Mouse (Mus musculus) megakaryocyte, adult 5-6 weeks (primary cell): Measurements from ENCODE around the gene Sept7. TPM values are rescaled to one million over a fixed set of nuclear protein-coding genes. Genes with fewer than 3 reads are reported as not detected.
A peak's percentile ranks its signal among the peaks of the same experiment; 100 is the strongest.
"Not testable (repeated sequence)": the region's sequence is repeated elsewhere in the genome, so short reads cannot be mapped to it uniquely, and the experiment has no call there.

Experiments used
- ATAC-seq: 2 replicates; pipeline ENCODE4 v1.8.0; 2016; ENCODE audit warnings: mild to moderate bottlenecking, inconsistent platforms; ENCODE audit not compliant: poor library complexity, severe bottlenecking
- total RNA-seq, 2 experiments: library from RNA; stranded (forward) in 1 of 2; stranded (reverse) in 1 of 2; fragments of 153-499, 151-499 nt in 1 of 2; fragments of 221-1000, 200-1000 nt in 1 of 2; gene quantifications; 2 replicates each; pipeline versions ENCODE4 v1.2.3 to v1.2.4; 2015 to 2017

Sept7 gene
- 213 and 245 TPM in 2 replicates for total RNA-seq (2015)
- 337 and 347 TPM in 2 replicates for total RNA-seq (2017)

- peak; percentile 89 for ATAC-seq
Observed at GRCm38 (mm10) chr9:25252283-25252726, at the start of gene Sept7. TSS of gene Sept7 (plus strand) at chr9:25252439.

GRCm38 (mm10) chr9:25208087-25208803 is 44.0 kb upstream of the Sept7 start:
- ATAC-seq, result no peak

DNA sequence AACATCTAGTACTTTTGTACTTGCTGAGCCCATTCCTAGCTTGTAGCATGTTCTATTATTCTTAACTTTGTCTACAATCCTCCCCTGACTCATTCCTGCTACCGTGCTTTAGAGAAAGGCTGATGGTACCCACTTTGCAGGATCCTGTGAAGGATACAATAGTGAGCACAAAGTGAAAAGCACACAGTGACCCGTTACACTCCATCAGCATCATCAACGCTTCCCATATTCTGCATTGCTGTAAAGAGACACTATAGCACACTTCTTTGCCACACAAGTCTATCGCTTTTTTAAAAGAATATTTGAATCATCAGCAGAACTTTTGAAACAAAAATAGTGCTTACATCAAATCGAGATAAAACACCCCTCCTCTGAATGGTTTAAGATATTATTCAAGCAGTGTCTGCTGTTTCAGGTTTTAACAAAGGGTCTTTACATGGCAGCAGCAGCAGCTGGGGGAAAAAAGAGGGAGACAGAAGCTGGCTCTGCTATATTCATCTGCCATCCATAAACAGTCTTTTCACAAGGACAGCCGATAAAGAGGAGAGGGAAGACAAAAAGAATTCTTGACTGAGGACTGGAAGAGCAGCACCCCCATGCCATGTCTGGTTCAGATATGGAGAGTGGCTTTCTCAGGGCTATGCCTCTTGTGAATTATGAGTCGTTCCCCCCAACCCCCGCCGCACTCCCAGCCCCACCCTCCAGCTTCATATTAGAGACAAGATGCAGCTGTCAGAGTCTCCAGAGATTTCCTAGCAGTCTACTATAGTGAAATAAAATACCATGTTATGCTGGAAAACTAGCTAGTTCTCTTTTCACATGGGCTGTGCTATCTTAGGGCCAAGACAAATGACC is 39.7 kb upstream of the Sept7 start:
- ATAC-seq, result no peak

DNA sequence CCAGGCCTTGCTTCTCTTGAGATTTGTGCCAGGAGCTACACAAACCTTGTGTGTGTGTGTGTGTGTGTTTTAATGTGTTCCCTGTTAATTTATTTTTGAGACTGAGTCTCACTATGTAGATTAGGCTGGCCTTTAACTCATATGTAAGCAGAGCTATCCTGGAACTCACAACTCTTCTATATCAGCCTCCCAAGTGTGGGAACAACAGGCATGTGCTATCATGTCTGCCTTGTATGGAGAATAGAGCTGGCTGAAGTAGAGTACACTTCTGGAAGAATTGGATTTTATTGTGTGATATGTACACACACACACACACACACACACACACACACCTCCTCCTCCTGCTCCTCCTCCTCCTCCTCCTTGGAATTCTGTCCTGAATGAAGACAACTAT is 39.1 kb upstream of the Sept7 start:
- ATAC-seq, result no peak

GRCm38 (mm10) chr9:25215411-25215810 is 36.8 kb upstream of the Sept7 start:
- ATAC-seq, result no peak

- no peak for ATAC-seq
Observed at GRCm38 (mm10) chr9:25216210-25216609, 36.0 kb upstream of the Sept7 start.

DNA sequence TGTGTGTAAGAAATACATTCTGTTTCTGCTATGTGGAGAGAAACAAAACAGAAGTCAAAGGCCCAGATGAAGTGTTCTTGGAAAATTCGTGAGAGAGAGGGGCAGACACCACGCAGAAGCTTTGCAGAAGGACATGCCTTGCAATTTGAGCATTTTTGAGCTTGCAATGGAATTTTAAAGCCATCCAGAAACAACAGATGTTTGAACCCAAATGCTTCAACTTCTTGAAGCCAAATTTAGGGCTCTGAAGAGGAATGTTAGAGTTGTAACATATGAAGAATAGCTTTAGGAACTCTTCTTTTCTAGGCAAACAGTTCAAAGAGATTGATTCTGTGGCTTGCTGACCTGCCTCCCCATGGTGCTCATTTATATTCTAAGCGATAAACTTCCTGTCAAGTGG is 33.3 kb upstream of the Sept7 start:
- no peak for ATAC-seq

DNA sequence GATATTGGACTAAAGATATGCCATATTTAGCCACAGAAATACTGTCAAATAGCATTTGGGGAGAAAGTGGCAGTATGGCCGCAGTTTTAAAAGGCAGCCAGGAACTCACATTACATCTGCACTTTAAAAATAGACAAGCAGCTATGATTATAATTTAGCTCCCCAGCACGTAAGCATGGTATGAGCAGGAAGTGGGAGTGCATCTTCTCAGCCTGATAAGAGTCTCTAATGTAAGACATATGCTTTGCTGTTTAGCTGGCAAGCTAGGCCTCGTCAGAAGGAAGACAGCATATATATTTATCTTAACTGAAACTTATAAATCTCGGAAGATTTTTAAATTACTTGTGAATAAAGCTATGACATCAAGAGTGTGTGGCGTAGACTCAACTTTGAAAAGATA is 32.4 kb upstream of the Sept7 start:
- no peak for ATAC-seq

GRCm38 (mm10) chr9:25224959-25225358 is 27.3 kb upstream of the Sept7 start:
- no peak for ATAC-seq

DNA sequence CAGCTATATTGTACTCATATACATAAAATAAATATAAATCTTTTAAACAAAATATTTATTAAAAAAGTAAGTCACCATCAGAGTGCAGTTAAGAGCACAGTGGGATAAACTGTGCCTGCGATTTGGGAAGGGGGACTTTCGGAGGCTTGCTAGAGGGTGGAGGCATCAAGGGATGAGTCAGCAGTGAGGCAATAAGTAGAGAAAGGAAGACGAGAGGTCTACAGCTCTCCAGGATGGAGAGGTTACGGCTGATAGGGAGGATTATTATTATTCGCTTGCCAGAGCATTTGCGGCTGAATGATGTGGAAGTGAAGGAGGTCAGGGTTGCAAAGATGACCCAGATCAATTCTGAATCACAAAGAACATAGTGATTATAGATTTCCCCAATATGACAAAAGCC is 22.5 kb upstream of the Sept7 start:
- ATAC-seq, result no peak

- no peak for ATAC-seq
Observed at GRCm38 (mm10) chr9:25230213-25231039, 21.8 kb upstream of the Sept7 start.

GRCm38 (mm10) chr9:25241065-25241464 is 11.2 kb upstream of the Sept7 start:
- no peak for ATAC-seq

DNA sequence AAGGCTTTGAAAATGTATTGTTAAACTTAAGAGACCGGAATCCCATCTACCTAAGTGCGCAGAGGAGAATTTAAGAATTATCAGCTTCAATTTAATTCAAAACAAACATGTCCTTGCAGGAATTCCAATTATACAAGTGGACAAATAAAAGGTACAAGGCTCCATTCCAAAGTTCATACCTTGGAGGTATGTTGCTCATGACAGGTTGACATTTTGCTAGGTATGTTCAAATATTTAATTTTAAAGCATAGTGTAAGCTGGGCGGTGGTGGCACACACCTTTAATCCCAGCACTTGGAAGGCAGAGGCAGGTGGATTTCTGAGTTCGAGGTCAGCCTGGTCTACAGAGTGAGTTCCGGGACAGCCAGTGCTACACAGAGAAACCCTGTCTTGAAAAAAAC is 10.5 kb upstream of the Sept7 start:
- not testable (repeated sequence) for ATAC-seq

DNA sequence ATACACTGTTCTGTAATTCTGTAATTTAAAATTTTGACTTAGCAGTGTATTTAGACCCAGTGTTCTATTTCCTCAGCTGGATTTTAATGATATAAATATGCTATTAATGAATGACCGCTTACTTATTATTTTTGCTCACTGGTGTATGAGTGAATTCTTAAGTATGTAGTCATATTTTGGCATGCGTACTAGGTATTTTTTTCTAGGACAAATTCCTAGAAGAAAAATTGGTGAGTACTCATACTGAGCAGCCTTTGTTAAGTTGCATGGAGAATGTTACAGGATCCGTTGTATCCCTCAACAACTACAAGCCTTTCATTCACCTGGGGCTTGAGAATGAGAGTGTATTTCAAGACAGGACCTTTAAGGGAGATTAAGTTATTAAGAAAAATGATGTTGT is 10.0 kb upstream of the Sept7 start:
- ATAC-seq, result no peak

DNA sequence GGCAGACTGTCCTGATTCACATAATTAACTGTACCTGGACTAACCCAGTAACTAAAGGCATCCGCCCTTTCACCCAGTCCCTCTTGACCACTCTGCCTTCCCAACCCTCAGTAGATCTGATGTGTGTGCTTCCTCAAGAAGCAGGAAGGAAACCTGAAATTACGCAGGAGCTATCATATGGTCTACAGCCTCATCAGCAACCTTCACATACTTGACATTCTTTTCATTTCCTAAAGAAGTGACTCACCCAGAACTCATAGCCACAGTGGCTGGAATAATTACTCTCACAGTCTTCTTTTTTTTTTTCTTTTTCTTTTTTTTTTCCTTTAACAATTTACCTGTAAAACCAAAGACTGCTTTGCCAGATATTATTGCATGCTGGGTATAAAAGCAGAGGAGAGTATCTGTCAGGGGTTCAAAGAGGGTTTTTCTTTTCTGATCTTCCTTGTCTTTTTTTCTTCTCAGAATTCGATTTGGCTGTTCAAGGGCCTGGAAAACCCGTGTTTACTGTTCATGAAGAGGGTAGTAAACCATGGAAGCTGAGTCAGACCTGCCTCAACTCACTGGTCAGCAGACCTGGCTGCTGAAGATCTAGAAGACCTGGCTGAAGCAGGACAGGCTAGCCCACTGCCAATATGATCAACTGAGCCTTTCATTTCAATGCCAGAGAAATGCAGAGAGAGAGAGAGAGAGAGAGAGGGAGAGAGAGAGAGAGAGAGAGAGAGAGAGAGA is 8.1 kb upstream of the Sept7 start:
- no peak for ATAC-seq

GRCm38 (mm10) chr9:25245125-25245524 is 7.1 kb upstream of the Sept7 start:
- no peak for ATAC-seq

DNA sequence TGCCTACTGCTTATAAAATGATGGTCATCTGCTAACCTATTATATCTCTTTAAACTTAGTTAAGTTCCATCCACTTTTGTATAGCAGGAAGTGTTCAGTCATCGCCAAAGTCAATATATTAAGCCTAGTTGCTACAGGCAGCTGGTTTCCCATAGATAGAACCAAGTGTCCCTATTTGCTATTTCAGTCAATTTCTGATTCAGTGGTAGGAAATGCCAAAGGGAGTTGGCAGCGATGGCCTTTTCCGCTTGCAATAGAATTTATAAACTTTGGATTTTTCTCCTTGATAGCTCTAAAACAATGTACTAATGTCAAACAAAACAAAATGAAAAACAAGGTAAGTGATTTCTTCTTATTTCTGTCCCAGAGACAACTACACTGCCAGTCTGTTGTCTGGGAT is 5.7 kb upstream of the Sept7 start:
- ATAC-seq, result no peak

GRCm38 (mm10) chr9:25251174-25251573 is 1.1 kb upstream of the Sept7 start:
- ATAC-seq, result no peak

GRCm38 (mm10) chr9:25251611-25252282 is 492 bp upstream of the Sept7 start:
- peak; percentile 68 for ATAC-seq
